Mouse (Mus musculus) olfactory bulb, adult 2 months (tissue): ENCODE data around the gene Spon1. TPM values are rescaled to one million over a fixed set of nuclear protein-coding genes. Genes with fewer than 3 reads are reported as not detected.
A peak's percentile ranks its signal among the peaks of the same experiment; 100 is the strongest.

Experiments used
- H3K27ac ChIP-seq: fragments of 200-500 bp; 2 replicates; pipeline ENCODE4 v1.5.1; 2012; ENCODE audit warnings: low read depth, low read length; ENCODE audit not compliant: insufficient read depth
- H3K4me1 ChIP-seq: fragments of 200-500 bp; 2 replicates; pipeline ENCODE4 v1.6.1; 2012; ENCODE audit warnings: low read length; ENCODE audit not compliant: control insufficient read depth, insufficient read depth
- H3K4me3 ChIP-seq: fragments of 200-500 bp; 2 replicates; pipeline ENCODE4 v1.5.1; 2012; ENCODE audit warnings: mild to moderate bottlenecking, low read depth, low read length, moderate library complexity; ENCODE audit not compliant: insufficient read depth
- CTCF ChIP-seq: fragments of 200-500 bp; IDR thresholded peaks from 2 replicates; pipeline ENCODE4 v1.5.1; 2012; ENCODE audit warnings: low read depth, mild to moderate bottlenecking, low read length, moderate library complexity; ENCODE audit not compliant: insufficient read depth
- POLR2A ChIP-seq: fragments of 200-500 bp; IDR thresholded peaks from 2 replicates; pipeline ENCODE4 v1.6.1; 2012; ENCODE audit warnings: mild to moderate bottlenecking, low read depth, low read length, moderate library complexity; ENCODE audit not compliant: insufficient read depth
- WGBS: fragments of 180-500 bp; shearing (Covaris S2); methylation state at CpG from one replicate; pipeline ENCODE4 v1.1.7; 2018; 5-methylcytosine and 5-hydroxymethylcytosine counted together
- polyA plus RNA-seq: library from polyadenylated mRNA; stranded (reverse); fragments of >200 nt; gene quantifications from 2 replicates; pipeline ENCODE4 v1.2.4, GENCODE M21; 2012; ENCODE audit warnings: low replicate concordance; ENCODE audit not compliant: missing spikeins, insufficient read depth, insufficient read length

Spon1 gene
- polyA plus RNA-seq, 1 experiment, result not detected

GRCm38 (mm10) chr7:114016001-114016949 lies 250.5 kb downstream of the Spon1 start:
- Histone ChIP-seq H3K4me1 (peaks cover 2% of the 10 kb centered on the region; the same call in 1 of the 2 replicates), H3K27ac (no peak overlapping the region), H3K4me3 (no peak overlapping the region)
- 74% methylated on average over 8 of the region's 8 CpGs for WGBS
- no peak for TF ChIP-seq POLR2A
- TF ChIP-seq CTCF, result no peak

GRCm38 (mm10) chr7:114018861-114019260 lies 253.1 kb downstream of the Spon1 start:
- WGBS, result 92% methylated on average over 3 of the region's 3 CpGs
- Histone ChIP-seq H3K4me3 (no peak overlapping the region), H3K27ac (no peak overlapping the region), H3K4me1 (peaks cover 2% of the 10 kb centered on the region; the same call in 1 of the 2 replicates)
- TF ChIP-seq POLR2A (no peak), CTCF (no peak)

- H3K27ac ChIP-seq, result no peak overlapping the region
- TF ChIP-seq CTCF (no peak), POLR2A (no peak)
- 8% methylated on average over 11 of the region's 11 CpGs for WGBS
- peak overlapping the region; percentile 58; the same call in 1 of the 2 replicates for H3K4me3 ChIP-seq
- H3K4me1 ChIP-seq, result peaks cover 2% of the 10 kb centered on the region; the same call in 1 of the 2 replicates
These were observed 254.4 kb downstream of the Spon1 start for GRCm38 (mm10) chr7:114020057-114020703.

GRCm38 (mm10) chr7:114020704-114021093 lies 254.9 kb downstream of the Spon1 start:
- Histone ChIP-seq H3K4me3 (peak overlapping the region; percentile 58), H3K27ac (no peak overlapping the region), H3K4me1 (peaks cover 2% of the 10 kb centered on the region; the same call in 1 of the 2 replicates)
- under 1% methylated on average over 11 of the region's 11 CpGs for WGBS
- TF ChIP-seq CTCF, result no peak
- TF ChIP-seq POLR2A, result no peak

GRCm38 (mm10) chr7:114026923-114027322 lies 261.1 kb downstream of the Spon1 start:
- TF ChIP-seq POLR2A (no peak), CTCF (no peak)
- 93% methylated on average over 8 of the region's 8 CpGs for WGBS
- Histone ChIP-seq H3K4me3 (no peak overlapping the region), H3K4me1 (peaks cover 4% of the 10 kb centered on the region; the same call in 1 of the 2 replicates), H3K27ac (no peak overlapping the region)

GRCm38 (mm10) chr7:114027406-114027805 lies 261.6 kb downstream of the Spon1 start:
- TF ChIP-seq POLR2A (no peak), CTCF (no peak)
- peaks cover 4% of the 10 kb centered on the region; the same call in 1 of the 2 replicates for H3K4me1 ChIP-seq
- H3K4me3 ChIP-seq, result no peak overlapping the region
- H3K27ac ChIP-seq, result no peak overlapping the region
- WGBS, result 93% methylated on average over 3 of the region's 3 CpGs

- 95% methylated on average over 5 of the region's 5 CpGs for WGBS
- no peak for TF ChIP-seq CTCF
- no peak for TF ChIP-seq POLR2A
- Histone ChIP-seq H3K27ac (no peak overlapping the region), H3K4me3 (no peak overlapping the region), H3K4me1 (peaks cover 4% of the 10 kb centered on the region; the same call in 1 of the 2 replicates)
These were observed 263.0 kb downstream of the Spon1 start for GRCm38 (mm10) chr7:114028828-114029227.

- TF ChIP-seq CTCF (no peak), POLR2A (no peak)
- 59% methylated on average over 6 of the region's 6 CpGs for WGBS
- no peak overlapping the region for H3K27ac ChIP-seq
- no peak overlapping the region for H3K4me3 ChIP-seq
- H3K4me1 ChIP-seq, result peaks cover 4% of the 10 kb centered on the region; the same call in 1 of the 2 replicates
These were observed 263.8 kb downstream of the Spon1 start for GRCm38 (mm10) chr7:114029596-114029995.

GRCm38 (mm10) chr7:114037237-114037636 lies 271.4 kb downstream of the Spon1 start:
- WGBS, result 55% methylated on average over 4 of the region's 4 CpGs
- no peak overlapping the region for H3K27ac ChIP-seq
- TF ChIP-seq CTCF, result no peak
- TF ChIP-seq POLR2A, result no peak
- no peak overlapping the region for H3K4me3 ChIP-seq
- H3K4me1 ChIP-seq, result peaks cover 9% of the 10 kb centered on the region; the same call in 1 of the 2 replicates
